Mouse (Mus musculus): ENCODE data around the gene Gm9999. TPM values are rescaled to one million over a fixed set of nuclear protein-coding genes. Genes with fewer than 3 reads are reported as not detected.
A peak's percentile ranks its signal among the peaks of the same experiment; 100 is the strongest.

Gm9999 gene
- total RNA-seq, 1 experiment from 2014 or later: not detected

- ATAC-seq (replicated peaks; ENCODE audit: insufficient number of reproducible peaks, low FRiP score, low TSS enrichment, poor library complexity, severe bottlenecking): no peak
Observed at GRCm38 (mm10) chr7:46997644-46998395, 14.4 kb downstream of the Gm9999 start.

GRCm38 (mm10) chr7:46998942-46999341 is 15.6 kb downstream of the Gm9999 start:
- ATAC-seq (replicated peaks; ENCODE audit: insufficient number of reproducible peaks, low FRiP score, low TSS enrichment, poor library complexity, severe bottlenecking): peak; percentile 59; the same call in 1 of the 2 replicates

GRCm38 (mm10) chr7:46999983-47000643 is 16.7 kb downstream of the Gm9999 start:
- ATAC-seq (replicated peaks; ENCODE audit: insufficient number of reproducible peaks, low FRiP score, low TSS enrichment, poor library complexity, severe bottlenecking): no peak

GRCm38 (mm10) chr7:47000644-47000983 is 17.2 kb downstream of the Gm9999 start:
- no peak for ATAC-seq (replicated peaks; ENCODE audit: insufficient number of reproducible peaks, low FRiP score, low TSS enrichment, poor library complexity, severe bottlenecking)

- no peak for ATAC-seq (replicated peaks; ENCODE audit: insufficient number of reproducible peaks, low FRiP score, low TSS enrichment, poor library complexity, severe bottlenecking)
Observed at GRCm38 (mm10) chr7:47001125-47001899, 17.9 kb downstream of the Gm9999 start.

GRCm38 (mm10) chr7:47001900-47002275 is 18.5 kb downstream of the Gm9999 start:
- no peak for ATAC-seq (replicated peaks; ENCODE audit: insufficient number of reproducible peaks, low FRiP score, low TSS enrichment, poor library complexity, severe bottlenecking)

GRCm38 (mm10) chr7:47003411-47004115 is 20.2 kb downstream of the Gm9999 start:
- ATAC-seq (replicated peaks; ENCODE audit: insufficient number of reproducible peaks, low FRiP score, low TSS enrichment, poor library complexity, severe bottlenecking): no peak

GRCm38 (mm10) chr7:47007109-47007780 is 23.9 kb downstream of the Gm9999 start:
- ATAC-seq (replicated peaks; ENCODE audit: insufficient number of reproducible peaks, low FRiP score, low TSS enrichment, poor library complexity, severe bottlenecking): no peak

GRCm38 (mm10) chr7:47007818-47008167 is 24.4 kb downstream of the Gm9999 start:
- peak; percentile 21 for ATAC-seq (replicated peaks; ENCODE audit: insufficient number of reproducible peaks, low FRiP score, low TSS enrichment, poor library complexity, severe bottlenecking)

GRCm38 (mm10) chr7:47008168-47008993 is 25.0 kb downstream of the Gm9999 start, which contains the start of gene Spty2d1:
Spty2d1 (minus strand) TSS chr7:47008411.
- ATAC-seq (replicated peaks; ENCODE audit: insufficient number of reproducible peaks, low FRiP score, low TSS enrichment, poor library complexity, severe bottlenecking): peak; percentile 98

- peak; percentile 11; the same call in 1 of the 2 replicates for ATAC-seq (replicated peaks; ENCODE audit: insufficient number of reproducible peaks, low FRiP score, low TSS enrichment, poor library complexity, severe bottlenecking)
Observed at GRCm38 (mm10) chr7:47013131-47013767, 29.9 kb downstream of the Gm9999 start.

GRCm38 (mm10) chr7:47014564-47015389 is 31.4 kb downstream of the Gm9999 start:
- ATAC-seq (replicated peaks; ENCODE audit: insufficient number of reproducible peaks, low FRiP score, low TSS enrichment, poor library complexity, severe bottlenecking): peak; percentile 70

- ATAC-seq (replicated peaks; ENCODE audit: insufficient number of reproducible peaks, low FRiP score, low TSS enrichment, poor library complexity, severe bottlenecking): peak; percentile 75
Observed at GRCm38 (mm10) chr7:47015390-47016065, 32.1 kb downstream of the Gm9999 start.

- ATAC-seq (replicated peaks; ENCODE audit: insufficient number of reproducible peaks, low FRiP score, low TSS enrichment, poor library complexity, severe bottlenecking): no peak
Observed at GRCm38 (mm10) chr7:47016602-47017001, 33.2 kb downstream of the Gm9999 start.

- no peak for ATAC-seq (replicated peaks; ENCODE audit: insufficient number of reproducible peaks, low FRiP score, low TSS enrichment, poor library complexity, severe bottlenecking)
Observed at GRCm38 (mm10) chr7:47017146-47017545, 33.8 kb downstream of the Gm9999 start.

GRCm38 (mm10) chr7:47019641-47020040 is 36.3 kb downstream of the Gm9999 start:
- ATAC-seq (replicated peaks; ENCODE audit: insufficient number of reproducible peaks, low FRiP score, low TSS enrichment, poor library complexity, severe bottlenecking): no peak
